Mouse (Mus musculus) c-Kit-negative CD71-positive TER-119-positive erythroid progenitor cells, embryonic 14.5 days (primary cell): Measurements from ENCODE around the gene Cactin.

Experiments used
- DNase-seq: peaks from one replicate; pipeline ENCODE4 v3.0.0-alpha.2; 2013; ENCODE audit warnings: low read depth, low spot score

The Cactin gene

GRCm38 (mm10) chr10:81297845-81298244, 23.1 kb upstream of the Cactin start:
- no peak for DNase-seq

DNA sequence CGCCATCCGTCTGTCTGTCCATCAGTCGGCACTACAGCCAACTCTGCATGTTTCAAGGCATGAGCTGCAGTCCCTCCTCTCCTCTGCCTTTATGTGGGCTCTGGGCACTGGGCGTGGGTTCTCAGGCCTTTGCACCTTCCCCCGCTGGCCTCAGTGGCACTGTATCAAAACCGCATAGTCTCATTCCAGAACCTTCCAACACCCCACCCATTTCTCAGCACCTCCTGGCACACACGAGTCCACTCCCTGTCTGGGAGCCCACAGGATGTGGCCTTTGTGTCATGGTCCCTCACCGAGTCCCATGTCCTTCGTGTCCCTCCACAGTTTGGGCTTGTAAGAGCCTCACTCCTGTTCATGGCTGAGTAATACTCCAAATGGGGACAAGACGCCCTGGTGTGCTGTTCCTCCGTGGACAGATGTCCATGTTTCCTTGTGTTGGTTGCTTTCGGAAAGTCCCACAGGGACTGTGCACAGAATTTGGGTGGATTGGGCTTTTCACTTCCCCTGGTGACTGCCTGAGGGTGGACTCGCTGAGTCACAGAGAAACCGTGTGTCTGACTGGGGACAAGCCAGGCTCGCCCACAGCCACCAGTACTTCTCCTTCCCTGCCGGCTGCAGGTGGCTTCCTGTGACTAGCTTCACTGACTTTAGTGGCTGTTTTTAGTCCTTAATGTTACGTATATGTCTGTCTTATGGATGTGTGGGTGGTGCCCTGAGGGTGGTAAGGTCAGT, 22.4 kb upstream of the Cactin start:
- no peak for DNase-seq

GRCm38 (mm10) chr10:81299585-81300351, 21.1 kb upstream of the Cactin start:
- no peak for DNase-seq

DNA sequence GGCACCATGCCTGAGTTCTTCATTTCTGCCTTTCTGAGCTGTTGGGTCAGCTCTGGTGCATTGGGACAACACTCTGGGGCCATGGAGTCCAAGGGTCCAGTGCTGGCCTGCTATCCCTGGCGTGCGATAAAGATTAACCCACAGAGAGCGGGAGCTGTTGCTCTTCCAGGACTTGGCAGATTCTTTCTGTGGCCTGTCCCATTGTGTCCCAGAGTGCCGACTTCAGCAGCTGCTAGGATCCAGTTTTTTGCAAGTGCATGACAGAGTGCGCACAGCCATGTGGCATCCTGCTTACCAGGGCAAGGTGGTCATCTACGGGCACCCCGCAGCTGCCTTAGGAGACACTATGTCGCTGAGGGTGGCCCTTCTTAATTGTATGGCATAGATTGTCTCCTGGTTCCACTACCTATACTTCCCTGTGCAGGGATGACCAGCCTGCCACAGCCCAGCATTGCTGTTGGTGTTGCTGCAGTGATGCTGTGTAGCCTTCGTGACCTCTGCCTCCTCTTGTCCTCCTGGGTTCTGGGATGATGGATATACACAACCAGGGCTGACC, 20.5 kb upstream of the Cactin start:
- no peak for DNase-seq

GRCm38 (mm10) chr10:81301321-81301720, 19.6 kb upstream of the Cactin start:
- no peak for DNase-seq

GRCm38 (mm10) chr10:81302288-81302687, 18.6 kb upstream of the Cactin start:
- DNase-seq = no peak

GRCm38 (mm10) chr10:81302781-81303218, 18.1 kb upstream of the Cactin start:
- no peak for DNase-seq

- DNase-seq = no peak
Measured at GRCm38 (mm10) chr10:81303258-81303657, 17.6 kb upstream of the Cactin start.

GRCm38 (mm10) chr10:81303761-81304160, 17.1 kb upstream of the Cactin start:
- DNase-seq = no peak

- DNase-seq = peak; percentile 39
Measured at GRCm38 (mm10) chr10:81304597-81305238, 16.2 kb upstream of the Cactin start.

- DNase-seq = no peak
Measured at GRCm38 (mm10) chr10:81305663-81306062, 15.2 kb upstream of the Cactin start.

GRCm38 (mm10) chr10:81306173-81306668, 14.7 kb upstream of the Cactin start:
- DNase-seq = no peak

DNA sequence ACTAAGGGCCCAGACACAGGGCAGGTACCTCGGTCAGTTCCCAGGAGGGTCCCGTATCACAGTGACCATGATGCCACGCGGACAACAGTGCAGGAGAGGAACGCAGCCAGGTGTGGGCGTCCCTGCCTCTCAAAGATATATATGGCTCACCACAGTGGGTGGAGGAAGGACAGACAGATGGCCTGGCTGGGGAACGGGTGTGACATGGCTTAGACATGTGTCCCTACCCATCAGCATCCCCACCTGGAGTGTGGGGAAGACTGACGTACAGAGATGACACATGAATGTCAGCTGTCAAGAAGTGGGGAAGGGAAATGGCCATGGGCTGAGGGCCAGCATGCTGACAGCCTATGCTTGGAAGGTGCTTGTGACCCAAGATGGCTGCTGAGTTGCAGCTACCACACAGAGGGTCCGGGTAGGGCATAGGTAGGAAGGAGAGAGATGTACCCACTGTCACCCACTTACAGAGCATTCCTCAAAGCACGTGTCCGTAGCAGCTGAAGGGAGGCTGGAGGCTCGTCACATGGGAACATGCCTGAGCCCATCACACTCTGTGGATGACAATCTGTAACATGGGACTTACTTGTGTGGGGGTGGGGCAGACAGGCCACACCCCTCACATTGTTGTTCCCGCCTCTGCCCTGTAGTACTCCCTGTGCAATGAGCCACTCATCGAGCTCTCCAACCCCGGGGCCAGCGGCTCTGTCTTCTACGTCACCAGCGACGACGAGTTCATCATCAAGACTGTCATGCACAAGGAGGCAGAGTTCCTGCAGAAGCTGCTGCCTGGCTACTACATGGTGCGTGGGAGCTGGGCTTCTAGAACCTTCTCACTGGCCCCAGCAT, 13.8 kb upstream of the Cactin start:
- DNase-seq = no peak

GRCm38 (mm10) chr10:81309571-81309970, 11.3 kb upstream of the Cactin start:
- DNase-seq = no peak

GRCm38 (mm10) chr10:81313581-81313980, 7.3 kb upstream of the Cactin start:
- DNase-seq = no peak

- no peak for DNase-seq
Measured at GRCm38 (mm10) chr10:81314201-81314600, 6.7 kb upstream of the Cactin start.

- DNase-seq = no peak
Measured at GRCm38 (mm10) chr10:81315587-81315986, 5.3 kb upstream of the Cactin start.

DNA sequence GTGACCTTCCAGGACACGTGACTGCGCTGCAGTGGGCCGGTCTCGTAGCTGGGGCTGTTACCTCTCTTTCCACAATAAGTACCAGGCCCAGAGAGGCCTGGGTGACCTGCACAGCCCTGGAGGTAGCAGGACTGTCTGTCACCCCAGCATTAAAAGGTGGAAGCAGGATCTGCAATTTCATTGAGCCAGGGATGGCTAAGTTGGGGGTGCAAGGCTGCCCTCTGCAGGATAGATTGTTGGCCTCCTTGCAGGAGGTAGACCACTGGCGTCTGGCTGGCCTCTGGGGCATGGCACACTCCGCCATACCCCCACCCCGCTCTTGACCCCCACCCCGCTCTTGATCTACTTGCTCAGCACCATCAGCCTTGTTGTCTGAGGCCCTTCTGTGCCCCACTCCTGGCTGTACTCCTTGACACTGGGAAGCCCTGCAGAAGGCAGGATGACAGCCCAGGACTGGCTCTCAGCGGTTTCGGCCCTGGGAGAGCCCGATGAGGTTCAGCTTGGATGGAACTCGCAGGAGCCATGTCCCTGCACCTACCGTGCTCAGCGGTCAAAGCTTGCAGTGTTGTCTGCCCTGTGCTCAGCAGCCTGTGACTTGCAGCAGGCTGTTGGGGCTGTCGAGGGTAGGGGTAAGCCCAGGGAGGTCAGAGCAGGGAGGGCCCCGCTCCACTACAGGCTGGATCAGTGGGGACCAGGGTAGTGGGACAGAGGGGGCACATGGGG, 4.4 kb upstream of the Cactin start:
- DNase-seq = no peak

- no peak for DNase-seq
Measured at GRCm38 (mm10) chr10:81317273-81317672, 3.6 kb upstream of the Cactin start.

- no peak for DNase-seq
Measured at GRCm38 (mm10) chr10:81318589-81319329, 2.1 kb upstream of the Cactin start.
